In the genomic region with DNA sequence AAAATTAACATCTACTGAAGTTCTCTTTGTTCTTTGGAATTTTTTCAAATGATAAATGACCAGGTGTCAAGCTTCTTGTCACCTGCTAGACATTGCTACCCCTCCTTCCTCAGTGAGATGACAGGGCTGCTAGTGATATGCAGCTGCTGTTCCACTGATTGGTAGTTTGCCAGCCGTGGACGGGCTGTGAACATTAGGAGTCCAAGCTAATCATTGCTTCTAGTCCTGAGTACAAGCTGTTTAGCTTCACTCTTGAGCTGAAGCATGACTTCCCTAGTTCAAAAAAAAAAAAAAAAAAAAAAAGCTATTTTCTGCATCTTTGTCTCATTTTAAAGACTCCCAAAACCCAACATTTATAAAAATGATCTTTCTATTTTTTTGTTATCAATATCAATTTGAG, we compare ENCODE assay signal across 21 mouse cellular contexts. TPM values are rescaled to one million over a fixed set of nuclear protein-coding genes. Genes with fewer than 3 reads are reported as not detected.
DNase-seq lines count a peak whose midpoint lies in the region; ATAC-seq lines count a peak whose summit lies in the region.
"Had no signal": no experiment of that assay in that cellular context is flagged by ENCODE, and none has a peak within 500 bp of the region (broad histone marks: within the 10 kb centered on the region; RNA-seq: fewer than 3 reads in every experiment).

No protein-coding gene starts in this region.

- no peak overlapping the region for H3K4me2 ChIP-seq in lung, embryonic 15.5 days
- H3K4me2 ChIP-seq: embryonic facial prominence, embryonic 13.5 days; forebrain, embryonic 13.5 days; heart, embryonic 13.5 days; hindbrain, embryonic 13.5 days had no signal

- 74% methylated on average over 2 of the region's 2 CpGs for whole genome bisulfite sequencing in heart, embryonic 10.5 days
- 27% methylated on average over 2 of the region's 2 CpGs for WGBS in lung, embryonic 15.5 days

- H3K27me3 ChIP-seq in heart, embryonic 10.5 days (ENCODE audit: insufficient read depth, poor library complexity, severe bottlenecking), result no peaks in the 10 kb centered on the region
- H3K27me3 ChIP-seq in lung, embryonic 15.5 days, result no peaks in the 10 kb centered on the region
- H3K27me3 ChIP-seq: embryonic facial prominence, embryonic 13.5 days; forebrain, embryonic 13.5 days; heart, embryonic 13.5 days; hindbrain, embryonic 13.5 days; Patski had no signal

- peak; percentile 64; the same call in 1 of the 2 replicates for ATAC-seq in lung, embryonic 15.5 days (ENCODE audit: borderline replicate concordance, extremely low read depth, low FRiP score, low TSS enrichment)
- ATAC-seq: activated CD4-positive, CD25-positive, alpha-beta regulatory T cell, adult 4 months; forebrain, embryonic 13.5 days; forebrain, postnatal 0 days; hindbrain, postnatal 0 days; Patski had no signal

- no peaks in the 10 kb centered on the region for H3K36me3 ChIP-seq in heart, embryonic 10.5 days
- no peaks in the 10 kb centered on the region for H3K36me3 ChIP-seq in lung, embryonic 15.5 days
- H3K36me3 ChIP-seq: embryonic facial prominence, embryonic 13.5 days; heart, embryonic 13.5 days; hindbrain, embryonic 13.5 days had no signal

- H3K9me3 ChIP-seq in heart, embryonic 10.5 days, result no peaks in the 10 kb centered on the region
- no peaks in the 10 kb centered on the region for H3K9me3 ChIP-seq in lung, embryonic 15.5 days
- H3K9me3 ChIP-seq: embryonic facial prominence, embryonic 13.5 days; forebrain, embryonic 13.5 days; hindbrain, embryonic 13.5 days had no signal

- H3K27ac ChIP-seq in heart, embryonic 10.5 days, result no peak overlapping the region
- H3K27ac ChIP-seq in lung, embryonic 15.5 days, result no peak overlapping the region
- H3K27ac ChIP-seq: embryonic facial prominence, embryonic 13.5 days; forebrain, embryonic 13.5 days; heart, embryonic 13.5 days; hindbrain, embryonic 13.5 days; hindbrain, postnatal 0 days had no signal

- peak; percentile 24 for DNase-seq in heart, adult 11 months
- DNase-seq in heart, embryonic 10.5 days (ENCODE audit: low spot score), result no peak
- peak; percentile 34 for DNase-seq in lung, postnatal 14 days
- DNase-seq in adrenal gland, postnatal 4 days (ENCODE audit: low spot score in 2 of 2), result no peak
- DNase-seq in right cerebral cortex, postnatal 4 days, result no peak
- no peak for DNase-seq in retina, postnatal 1 day
- DNase-seq: adrenal gland, adult 2 months; adrenal gland, postnatal 25 days; cerebellum, adult 2 months; cerebellum, postnatal 25 days; forebrain, postnatal 0 days; gastrocnemius, postnatal 14 days; heart, postnatal 10 days had no signal

- no peaks in the 10 kb centered on the region for H3K4me1 ChIP-seq in heart, embryonic 10.5 days
- H3K4me1 ChIP-seq in lung, embryonic 15.5 days, result no peaks in the 10 kb centered on the region
- H3K4me1 ChIP-seq: embryonic facial prominence, embryonic 13.5 days; forebrain, embryonic 13.5 days; heart, embryonic 13.5 days; hindbrain, embryonic 13.5 days had no signal

- no peak overlapping the region for H3K4me3 ChIP-seq in heart, embryonic 10.5 days
- no peak overlapping the region for H3K4me3 ChIP-seq in lung, embryonic 15.5 days
- H3K4me3 ChIP-seq: embryonic facial prominence, embryonic 13.5 days; forebrain, embryonic 13.5 days; heart, embryonic 13.5 days; hindbrain, embryonic 13.5 days had no signal

- no peak overlapping the region for H3K9ac ChIP-seq in lung, embryonic 15.5 days
- H3K9ac ChIP-seq: embryonic facial prominence, embryonic 13.5 days; forebrain, embryonic 13.5 days; forebrain, postnatal 0 days; heart, embryonic 13.5 days; hindbrain, embryonic 13.5 days had no signal

RNA-seq across cellular contexts. Expression of gene Dmac1, which starts 33.2 kb away (rescaled TPM):
- polyA plus RNA-seq in heart, embryonic 10.5 days (2016; fragmentation: Nextera tagmentation; extraction: Ambion mirVana), result 85.4 and 91.6 TPM in 2 replicates
- polyA plus RNA-seq in lung, embryonic 15.5 days (2015; fragmentation: Nextera tagmentation; extraction: Ambion mirVana), result 126 TPM in 2 replicates
- total RNA-seq in adrenal gland, postnatal 4 days (2021), result 10 to 100 TPM; 58.4 to 59.0 TPM

Comparison
In these comparisons a context has a peak if more than half of its experiments do, and no peak if none do; other contexts are left out.
1. DNase-seq: peak in heart, adult 11 months (single experiment) and lung, postnatal 14 days (single experiment); none in heart, embryonic 10.5 days (single experiment), adrenal gland, postnatal 4 days (0 of 2), right cerebral cortex, postnatal 4 days (single experiment) and retina, postnatal 1 day (single experiment).